Mouse (Mus musculus): ENCODE results near the gene Lbhd1. TPM values are rescaled to one million over a fixed set of nuclear protein-coding genes. Genes with fewer than 3 reads are reported as not detected.
A peak's percentile ranks its signal among the peaks of the same experiment; 100 is the strongest.
"Not testable (repeated sequence)": the region's sequence is repeated elsewhere in the genome, so short reads cannot be mapped to it uniquely, and the experiment has no call there.

The Lbhd1 gene
- polyA plus RNA-seq, 1 experiment from 2014 or later = 15.4 TPM

- in situ Hi-C loops (cut with MboI; ENCODE audit: low pct_unique_long_range_greater_than_20kb) = loop anchor here (5.0 to 25.0 kb wide), 2 partner anchors 268 to 1043 kb away; partner anchors contain the start of gene Incenp
- no peaks in the 10 kb centered on the region for H3K27me3 ChIP-seq
- CTCF ChIA-PET = interaction anchor here (0.7 to 2.4 kb wide), 11 partner anchors 9 to 935 kb away, joined by 3 to 13 read pairs (median 3); partner anchors contain the start of gene Uqcc3
- peak; percentile 86 for TF ChIP-seq CTCF (IDR thresholded peaks at IDR 0.05)
- ATAC-seq (peak; percentile 71), DNase-seq (ENCODE audit: low read depth, low spot score) (no peak)
- POLR2A ChIA-PET = interaction anchor here (0.5 to 0.9 kb wide), 2 partner anchors 20 to 1094 kb away, joined by 3 to 6 read pairs; no protein-coding TSS in a partner anchor
These were observed 39.0 kb upstream of the Lbhd1 start for GRCm38 (mm10) chr19:8844371-8845129.

- H3K27me3 ChIP-seq = no peaks in the 10 kb centered on the region
- no peak for TF ChIP-seq CTCF (IDR thresholded peaks at IDR 0.05)
- POLR2A ChIA-PET = no interaction called here
- in situ Hi-C loops (cut with MboI; ENCODE audit: low pct_unique_long_range_greater_than_20kb) = loop anchor here (5.0 to 25.0 kb wide), 2 partner anchors 264 to 1039 kb away; partner anchors contain the start of gene Incenp
- CTCF ChIA-PET = no interaction called here
- ATAC-seq = no peak
- DNase-seq (ENCODE audit: low read depth, low spot score) = no peak
These were observed 35.2 kb upstream of the Lbhd1 start for GRCm38 (mm10) chr19:8848356-8848755.

GRCm38 (mm10) chr19:8850402-8850901, 33.1 kb upstream of the Lbhd1 start, which contains the start of gene Lrrn4cl:
Gene Lrrn4cl (plus strand): TSS chr19:8850768.
- DNase-seq (ENCODE audit: low read depth, low spot score) (no peak), ATAC-seq (no peak)
- no peaks in the 10 kb centered on the region for H3K27me3 ChIP-seq
- TF ChIP-seq CTCF (IDR thresholded peaks at IDR 0.05) = no peak
- CTCF ChIA-PET = interaction anchor here (1.3 kb wide), 1 partner anchor 259 kb away, joined by 3 read pairs; no protein-coding TSS in a partner anchor
- in situ Hi-C loops (cut with MboI; ENCODE audit: low pct_unique_long_range_greater_than_20kb) = loop anchor here (25.0 kb wide), 1 partner anchor 587 kb away; no protein-coding TSS in a partner anchor
- POLR2A ChIA-PET = interaction anchor here (1.0 kb wide), 1 partner anchor 8 kb away, joined by 3 read pairs; no protein-coding TSS in a partner anchor

GRCm38 (mm10) chr19:8851639-8852038, 31.9 kb upstream of the Lbhd1 start:
- TF ChIP-seq CTCF (IDR thresholded peaks at IDR 0.05) = no peak
- in situ Hi-C loops (cut with MboI; ENCODE audit: low pct_unique_long_range_greater_than_20kb) = loop anchor here (25.0 kb wide), 1 partner anchor 586 kb away; no protein-coding TSS in a partner anchor
- DNase-seq (ENCODE audit: low read depth, low spot score) = no peak
- ChIA-PET CTCF (interaction anchor here (0.9 to 1.9 kb wide), 3 partner anchors 9 to 258 kb away, joined by 3 to 7 read pairs (median 4); no protein-coding TSS in a partner anchor), POLR2A (no interaction called here)
- no peak for ATAC-seq
- H3K27me3 ChIP-seq = no peaks in the 10 kb centered on the region

- H3K27me3 ChIP-seq = no peaks in the 10 kb centered on the region
- no peak for ATAC-seq
- in situ Hi-C loops (cut with MboI; ENCODE audit: low pct_unique_long_range_greater_than_20kb) = loop anchor here (25.0 kb wide), 1 partner anchor 585 kb away; no protein-coding TSS in a partner anchor
- ChIA-PET POLR2A (interaction anchor here (1.1 kb wide), 1 partner anchor 19 kb away, joined by 3 read pairs; the partner anchor contains the start of gene Ubxn1), CTCF (interaction anchor here (0.9 to 3.0 kb wide), 4 partner anchors 7 to 257 kb away, joined by 3 to 13 read pairs (median 6); no protein-coding TSS in a partner anchor)
- no peak for TF ChIP-seq CTCF (IDR thresholded peaks at IDR 0.05)
- DNase-seq (ENCODE audit: low read depth, low spot score) = no peak
These were observed 31.1 kb upstream of the Lbhd1 start for GRCm38 (mm10) chr19:8852236-8852928.

GRCm38 (mm10) chr19:8853117-8853516, 30.4 kb upstream of the Lbhd1 start:
- TF ChIP-seq CTCF (IDR thresholded peaks at IDR 0.05) = no peak
- in situ Hi-C loops (cut with MboI; ENCODE audit: low pct_unique_long_range_greater_than_20kb) = loop anchor here (25.0 kb wide), 1 partner anchor 584 kb away; no protein-coding TSS in a partner anchor
- DNase-seq (ENCODE audit: low read depth, low spot score) (no peak), ATAC-seq (no peak)
- POLR2A ChIA-PET = interaction anchor here (0.5 to 1.1 kb wide), 2 partner anchors 18 to 93 kb away, joined by 3 read pairs; partner anchors contain the start of gene Ubxn1
- H3K27me3 ChIP-seq = no peaks in the 10 kb centered on the region
- CTCF ChIA-PET = interaction anchor here (1.7 to 3.0 kb wide), 3 partner anchors 8 to 257 kb away, joined by 3 to 13 read pairs (median 7); no protein-coding TSS in a partner anchor

GRCm38 (mm10) chr19:8857689-8858088, 25.8 kb upstream of the Lbhd1 start:
- TF ChIP-seq CTCF (IDR thresholded peaks at IDR 0.05) = peak; percentile 71
- POLR2A ChIA-PET = no interaction called here
- ATAC-seq = no peak
- CTCF ChIA-PET = interaction anchor here (2.0 kb wide), 1 partner anchor 252 kb away, joined by 11 read pairs; no protein-coding TSS in a partner anchor
- in situ Hi-C loops (cut with MboI; ENCODE audit: low pct_unique_long_range_greater_than_20kb) = loop anchor here (25.0 kb wide), 1 partner anchor 580 kb away; no protein-coding TSS in a partner anchor
- DNase-seq (ENCODE audit: low read depth, low spot score) = no peak
- H3K27me3 ChIP-seq = no peaks in the 10 kb centered on the region

- ChIA-PET CTCF (interaction anchor here (0.9 to 2.0 kb wide), 8 partner anchors 14 to 254 kb away, joined by 3 to 11 read pairs (median 4); no protein-coding TSS in a partner anchor), POLR2A (interaction anchor here (0.9 kb wide), 1 partner anchor 9 kb away, joined by 3 read pairs; the partner anchor contains the start of gene Lrrn4cl)
- in situ Hi-C loops (cut with MboI; ENCODE audit: low pct_unique_long_range_greater_than_20kb) = loop anchor here (25.0 kb wide), 1 partner anchor 578 kb away; no protein-coding TSS in a partner anchor
- ATAC-seq (no peak), DNase-seq (ENCODE audit: low read depth, low spot score) (no peak)
- peak; percentile 71 for TF ChIP-seq CTCF (IDR thresholded peaks at IDR 0.05)
- no peaks in the 10 kb centered on the region for H3K27me3 ChIP-seq
These were observed 24.5 kb upstream of the Lbhd1 start for GRCm38 (mm10) chr19:8859018-8859417.

- ChIA-PET POLR2A (interaction anchor here (0.6 kb wide), 1 partner anchor 28 kb away, joined by 3 read pairs; the partner anchor contains the start of gene Ints5), CTCF (no interaction called here)
- DNase-seq (ENCODE audit: low read depth, low spot score) (no peak), ATAC-seq (no peak)
- in situ Hi-C loops (cut with MboI; ENCODE audit: low pct_unique_long_range_greater_than_20kb) = loop anchor here (25.0 kb wide), 1 partner anchor 573 kb away; no protein-coding TSS in a partner anchor
- no peak for TF ChIP-seq CTCF (IDR thresholded peaks at IDR 0.05)
- H3K27me3 ChIP-seq = no peaks in the 10 kb centered on the region
These were observed 19.3 kb upstream of the Lbhd1 start for GRCm38 (mm10) chr19:8864265-8864664.

- ATAC-seq; H3K27me3 ChIP-seq; CTCF ChIA-PET; DNase-seq (ENCODE audit: low read depth, low spot score): not testable (repeated sequence)
- POLR2A ChIA-PET = interaction anchor here (0.6 kb wide), 1 partner anchor 8 kb away, joined by 7 read pairs; no protein-coding TSS in a partner anchor
- in situ Hi-C loops (cut with MboI; ENCODE audit: low pct_unique_long_range_greater_than_20kb) = loop anchor here (25.0 kb wide), 1 partner anchor 567 kb away; no protein-coding TSS in a partner anchor
These were observed 13.2 kb upstream of the Lbhd1 start for GRCm38 (mm10) chr19:8870381-8870780.

All from Patski (cell line).